Mouse (Mus musculus) hindbrain, embryonic 10.5 days (tissue): ENCODE data around the gene Plppr3. TPM values are rescaled to one million over a fixed set of nuclear protein-coding genes. Genes with fewer than 3 reads are reported as not detected.

Experiments
- DNase-seq: peaks from one replicate; pipeline ENCODE4 v3.0.0-alpha.2; 2017; ENCODE audit warnings: low spot score
- H3K27ac ChIP-seq: fragments of 300-500 bp; sonication (generic); 2 replicates; pipeline ENCODE4 v1.5.1; 2016; ENCODE audit warnings: mild to moderate bottlenecking, moderate library complexity
- H3K27me3 ChIP-seq: fragments of 300-500 bp; sonication (generic); 2 replicates; pipeline ENCODE4 v1.6.1; 2016; ENCODE audit warnings: mild to moderate bottlenecking; ENCODE audit not compliant: poor library complexity, insufficient read depth, severe bottlenecking
- H3K36me3 ChIP-seq: fragments of 300-500 bp; sonication (generic); 2 replicates; pipeline ENCODE4 v1.6.1; 2016; ENCODE audit warnings: mild to moderate bottlenecking, moderate library complexity
- H3K4me1 ChIP-seq: fragments of 300-500 bp; sonication (generic); replicated peaks from 2 replicates; pipeline ENCODE4 v1.6.1; 2016; ENCODE audit warnings: mild to moderate bottlenecking
- H3K4me3 ChIP-seq: fragments of 300-500 bp; sonication (generic); 2 replicates; pipeline ENCODE4 v1.5.1; 2016; ENCODE audit warnings: mild to moderate bottlenecking, moderate library complexity
- H3K9me3 ChIP-seq: fragments of 300-500 bp; sonication (generic); 2 replicates; pipeline ENCODE4 v1.6.1; 2016; ENCODE audit warnings: mild to moderate bottlenecking, moderate library complexity
- WGBS: fragments of 180-500 bp; shearing (Covaris S2); methylation state at CpG from one replicate; pipeline ENCODE4 v1.1.7; 2016; 5-methylcytosine and 5-hydroxymethylcytosine counted together
- polyA plus RNA-seq: library from polyadenylated mRNA; unstranded; fragments of >200 nt; fragmentation: Nextera tagmentation; extraction: Ambion mirVana; gene quantifications from 2 replicates; pipeline ENCODE4 v1.2.1, GENCODE M21; 2016

Gene Plppr3
- polyA plus RNA-seq, 1 experiment from 2014 or later = 205 TPM

- peaks cover 55% of the 10 kb centered on the region for H3K4me1 ChIP-seq
- WGBS = 95% methylated on average over 26 of the region's 26 CpGs
- 0 out of 2 replicates have a peak overlapping the region, but pooled peaks have one; percentile 2 for H3K4me3 ChIP-seq
- H3K36me3 ChIP-seq = peaks cover 98% of the 10 kb centered on the region
- no peak overlapping the region for H3K27ac ChIP-seq
- DNase-seq = no peak
- H3K27me3 ChIP-seq = no peaks in the 10 kb centered on the region
- no peaks in the 10 kb centered on the region for H3K9me3 ChIP-seq
Measured at GRCm38 (mm10) chr10:79860079-79860911, 14.1 kb downstream of the Plppr3 start.

GRCm38 (mm10) chr10:79859116-79859515 is 15.3 kb downstream of the Plppr3 start:
- DNase-seq = no peak
- H3K4me1 ChIP-seq = peaks cover 49% of the 10 kb centered on the region
- H3K27me3 ChIP-seq = no peaks in the 10 kb centered on the region
- no peak overlapping the region for H3K4me3 ChIP-seq
- H3K9me3 ChIP-seq = no peaks in the 10 kb centered on the region
- 91% methylated on average over 11 of the region's 11 CpGs for WGBS
- no peak overlapping the region for H3K27ac ChIP-seq
- peaks cover 87% of the 10 kb centered on the region for H3K36me3 ChIP-seq

GRCm38 (mm10) chr10:79858416-79859074 is 15.9 kb downstream of the Plppr3 start:
- no peak overlapping the region for H3K27ac ChIP-seq
- H3K9me3 ChIP-seq = no peaks in the 10 kb centered on the region
- no peaks in the 10 kb centered on the region for H3K27me3 ChIP-seq
- no peak for DNase-seq
- 74% methylated on average over 17 of the region's 17 CpGs for WGBS
- peak overlapping the region; percentile 98; the same call in 1 of the 2 replicates for H3K4me3 ChIP-seq
- H3K4me1 ChIP-seq = peaks cover 49% of the 10 kb centered on the region
- peaks cover 81% of the 10 kb centered on the region for H3K36me3 ChIP-seq

GRCm38 (mm10) chr10:79857894-79858293 is 16.5 kb downstream of the Plppr3 start:
- Histone ChIP-seq H3K9me3 (no peaks in the 10 kb centered on the region), H3K27me3 (no peaks in the 10 kb centered on the region), H3K36me3 (peaks cover 74% of the 10 kb centered on the region), H3K4me1 (peaks cover 54% of the 10 kb centered on the region), H3K27ac (peak overlapping the region; percentile 100; the same call in 1 of the 2 replicates), H3K4me3 (peak overlapping the region; percentile 98)
- 90% methylated on average over 2 of the region's 2 CpGs for WGBS
- no peak for DNase-seq

GRCm38 (mm10) chr10:79857452-79857811 is 17.0 kb downstream of the Plppr3 start:
- Histone ChIP-seq H3K27ac (peak overlapping the region; percentile 100), H3K36me3 (peaks cover 70% of the 10 kb centered on the region), H3K4me1 (peaks cover 59% of the 10 kb centered on the region), H3K4me3 (peak overlapping the region; percentile 98), H3K27me3 (no peaks in the 10 kb centered on the region), H3K9me3 (no peaks in the 10 kb centered on the region)
- WGBS = 60% methylated on average over 4 of the region's 4 CpGs
- DNase-seq = no peak

GRCm38 (mm10) chr10:79856704-79857451 is 17.6 kb downstream of the Plppr3 start:
- DNase-seq = no peak
- H3K27ac ChIP-seq = peak overlapping the region; percentile 100
- 74% methylated on average over 7 of the region's 7 CpGs for WGBS
- peak overlapping the region; percentile 98 for H3K4me3 ChIP-seq
- peaks cover 64% of the 10 kb centered on the region for H3K36me3 ChIP-seq
- H3K9me3 ChIP-seq = no peaks in the 10 kb centered on the region
- H3K27me3 ChIP-seq = no peaks in the 10 kb centered on the region
- H3K4me1 ChIP-seq = peaks cover 64% of the 10 kb centered on the region

GRCm38 (mm10) chr10:79856280-79856679 is 18.2 kb downstream of the Plppr3 start:
- Histone ChIP-seq H3K4me1 (peaks cover 69% of the 10 kb centered on the region), H3K9me3 (no peaks in the 10 kb centered on the region), H3K27ac (peak overlapping the region; percentile 100; the same call in 1 of the 2 replicates), H3K4me3 (peak overlapping the region; percentile 98), H3K27me3 (no peaks in the 10 kb centered on the region), H3K36me3 (peaks cover 58% of the 10 kb centered on the region)
- no peak for DNase-seq
- WGBS = 62% methylated on average over 6 of the region's 6 CpGs

GRCm38 (mm10) chr10:79855558-79856184 is 18.8 kb downstream of the Plppr3 start:
- Histone ChIP-seq H3K36me3 (peaks cover 57% of the 10 kb centered on the region), H3K27ac (peak overlapping the region; percentile 100), H3K4me3 (peak overlapping the region; percentile 98), H3K4me1 (peaks cover 66% of the 10 kb centered on the region), H3K27me3 (no peaks in the 10 kb centered on the region), H3K9me3 (no peaks in the 10 kb centered on the region)
- DNase-seq = no peak
- WGBS = 8% methylated on average over 10 of the region's 10 CpGs

- DNase-seq = peak; percentile 81
- Histone ChIP-seq H3K27ac (peak overlapping the region; percentile 100), H3K27me3 (no peaks in the 10 kb centered on the region), H3K36me3 (peaks cover 54% of the 10 kb centered on the region), H3K4me1 (peaks cover 60% of the 10 kb centered on the region), H3K9me3 (no peaks in the 10 kb centered on the region), H3K4me3 (peak overlapping the region; percentile 98)
- under 1% methylated on average over 83 of the region's 83 CpGs for whole genome bisulfite sequencing
Measured at GRCm38 (mm10) chr10:79854801-79855541, 19.5 kb downstream of the Plppr3 start.

GRCm38 (mm10) chr10:79853860-79854795 is 20.3 kb downstream of the Plppr3 start, which contains the start of gene Ptbp1:
Ptbp1 (plus strand) TSS chr10:79854427.
- Histone ChIP-seq H3K9me3 (no peaks in the 10 kb centered on the region), H3K27ac (peak within 1 kb of the TSS; percentile 100), H3K4me3 (peak within 1 kb of the TSS; percentile 98), H3K36me3 (peaks cover 45% of the 10 kb centered on the region), H3K4me1 (peaks cover 59% of the 10 kb centered on the region), H3K27me3 (no peaks in the 10 kb centered on the region)
- under 1% methylated on average over 75 of the region's 75 CpGs for WGBS
- DNase-seq = peak; percentile 100

GRCm38 (mm10) chr10:79853392-79853791 is 21.0 kb downstream of the Plppr3 start:
- no peaks in the 10 kb centered on the region for H3K9me3 ChIP-seq
- peaks cover 53% of the 10 kb centered on the region for H3K4me1 ChIP-seq
- WGBS = 2% methylated on average over 15 of the region's 15 CpGs
- peak overlapping the region; percentile 100 for H3K27ac ChIP-seq
- peak; percentile 76 for DNase-seq
- H3K36me3 ChIP-seq = peaks cover 38% of the 10 kb centered on the region
- H3K4me3 ChIP-seq = peak overlapping the region; percentile 98
- no peaks in the 10 kb centered on the region for H3K27me3 ChIP-seq
